Mouse (Mus musculus) erythroid progenitor cell, adult 5-6 weeks (primary cell): Measurements from ENCODE around the gene Ranbp17. TPM values are rescaled to one million over a fixed set of nuclear protein-coding genes. Genes with fewer than 3 reads are reported as not detected.

ENCODE experiments used
- ATAC-seq: replicated peaks from 2 replicates; pipeline ENCODE4 v1.8.0; 2016; ENCODE audit warnings: moderate number of reproducible peaks, mild to moderate bottlenecking, moderate TSS enrichment, inconsistent platforms; ENCODE audit not compliant: poor library complexity, low FRiP score, severe bottlenecking
- total RNA-seq, 2 experiments: library from RNA; stranded (forward) in 1 of 2; stranded (reverse) in 1 of 2; fragments of 150-400 nt in 1 of 2; fragments of 186-747, 209-891 nt in 1 of 2; gene quantifications; 2 replicates each; pipeline versions ENCODE4 v1.2.3 to v1.2.4; 2015 to 2017; ENCODE audit warnings: low replicate concordance in 2 of 2

The Ranbp17 gene
- total RNA-seq (2015; ENCODE audit: low replicate concordance) = 2.5 and 6.7 TPM in 2 replicates
- total RNA-seq (2017; ENCODE audit: low replicate concordance) = 5.1 and 5.8 TPM in 2 replicates

DNA sequence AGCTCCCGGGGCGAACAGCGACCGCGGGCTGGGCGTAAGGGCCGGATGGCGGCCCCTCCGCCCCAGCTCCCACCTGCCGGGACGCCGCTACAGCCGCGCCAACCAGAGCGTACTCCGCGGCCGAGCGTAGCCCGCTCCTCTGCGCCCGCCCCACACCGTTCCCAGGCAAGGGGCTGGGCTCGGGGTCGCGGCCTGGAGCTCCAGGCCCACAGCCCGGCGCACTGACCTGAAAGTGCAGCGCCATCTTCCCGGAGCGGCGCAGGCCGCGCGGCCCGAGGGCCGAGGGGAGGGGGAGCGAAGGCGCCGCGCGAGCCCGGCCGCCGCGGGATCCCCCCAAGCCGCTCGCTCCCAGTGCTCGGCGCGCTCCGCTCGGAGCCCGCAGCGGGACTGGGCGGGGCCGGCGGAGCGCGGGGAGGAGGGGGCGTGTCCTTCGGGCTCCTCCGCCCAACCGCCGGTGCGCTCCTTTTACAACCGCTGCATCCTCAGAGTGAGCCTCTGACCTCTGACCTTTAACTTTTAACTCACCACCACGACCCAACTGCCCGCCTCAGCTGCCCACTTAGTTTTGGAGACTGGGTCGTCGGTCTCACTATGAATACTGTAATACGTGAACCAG, at the start of gene Ranbp17:
TSS of gene Ranbp17 (minus strand) at position 371 of the 616 bp plus-strand sequence.
- ATAC-seq = peak; percentile 70

DNA sequence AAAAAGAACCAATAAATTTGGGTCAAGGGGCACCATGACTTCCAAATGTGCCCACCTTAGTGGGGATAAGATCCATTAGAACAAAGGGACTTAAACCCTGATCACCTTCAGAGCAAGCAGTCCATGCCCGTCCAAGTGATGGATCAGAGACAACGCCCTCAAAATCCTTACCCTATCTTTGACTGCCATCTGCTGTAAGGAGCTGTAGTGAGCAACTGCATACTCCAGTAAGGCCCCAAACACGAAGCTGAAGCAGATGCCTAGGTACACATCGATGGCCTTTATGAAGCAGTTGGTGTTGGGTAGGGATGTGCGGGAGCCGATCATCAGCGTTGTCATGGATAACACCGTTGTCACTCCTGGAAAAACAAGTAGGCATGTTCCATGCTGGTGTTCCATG, 40.6 kb upstream of the Ranbp17 start:
- no peak for ATAC-seq

DNA sequence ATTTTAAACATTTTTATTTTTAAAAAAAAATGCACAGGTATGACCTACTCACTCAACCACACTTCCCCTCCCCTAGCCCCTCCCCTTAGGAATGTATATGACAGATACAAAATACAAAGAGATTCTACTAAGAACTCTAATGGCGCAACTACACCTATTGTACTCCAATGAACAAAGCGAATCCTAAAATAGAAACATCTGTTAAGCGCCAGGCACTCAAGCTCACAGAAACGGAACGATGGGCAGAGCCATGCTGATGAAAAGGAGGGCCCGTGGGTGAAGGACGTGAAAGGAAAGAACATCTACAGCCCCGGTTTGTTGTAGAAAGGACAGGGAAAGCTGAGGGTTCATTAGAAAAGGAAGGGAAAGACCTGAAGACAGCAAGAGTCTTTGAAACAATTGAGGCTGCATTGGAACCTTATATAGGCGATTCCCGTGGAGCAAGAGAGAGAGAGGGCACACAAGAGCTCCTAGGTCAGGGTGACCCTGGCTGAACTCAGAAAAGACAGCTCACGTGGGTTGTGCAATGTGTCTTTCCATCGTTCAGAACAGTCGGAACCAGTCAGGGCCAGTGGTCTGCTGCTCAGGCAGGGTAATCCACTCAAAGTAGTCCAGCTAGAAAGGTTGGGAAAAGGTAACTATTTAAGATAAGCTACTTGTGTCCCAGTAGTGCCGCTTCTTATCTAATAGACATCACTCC, 37.5 kb upstream of the Ranbp17 start:
- no peak for ATAC-seq

DNA sequence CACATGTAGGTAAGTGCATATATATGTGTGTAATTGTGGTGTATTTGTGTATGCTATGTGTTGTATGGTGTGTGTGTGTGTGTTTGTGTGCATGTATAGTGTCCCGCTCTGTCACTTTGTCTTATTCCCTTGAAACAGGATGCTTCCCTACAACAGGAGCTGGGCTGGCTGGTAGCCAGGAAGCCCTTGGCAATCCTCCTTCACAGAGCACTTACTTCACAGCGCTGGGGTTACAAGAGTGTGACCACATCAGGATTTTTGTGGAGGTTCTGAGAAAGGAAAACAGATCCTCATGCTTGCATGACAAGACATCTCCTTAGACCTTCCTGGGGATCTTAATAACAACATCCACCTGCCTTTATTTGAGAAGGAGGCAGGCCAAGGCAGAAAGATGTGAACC, 33.8 kb upstream of the Ranbp17 start:
- no peak for ATAC-seq

DNA sequence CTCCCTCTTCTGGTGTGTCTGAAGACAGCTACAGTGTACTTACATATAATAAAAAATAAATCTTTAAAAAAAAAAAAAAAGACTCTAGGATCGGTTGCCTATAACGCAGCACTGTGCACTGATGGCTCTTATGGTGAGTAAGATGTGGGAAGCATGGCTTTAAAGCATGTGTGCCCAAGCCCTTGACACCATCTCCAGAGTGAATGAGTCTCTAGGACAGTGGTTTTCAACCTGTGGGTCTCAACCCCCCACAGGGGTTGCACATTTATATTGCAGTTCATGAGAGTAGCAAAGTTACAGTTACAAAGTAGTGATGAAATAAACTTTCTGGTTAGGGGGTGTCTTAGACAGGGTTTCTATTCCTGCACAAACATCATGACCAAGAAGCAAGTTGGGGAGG, 31.4 kb upstream of the Ranbp17 start:
- no peak for ATAC-seq

DNA sequence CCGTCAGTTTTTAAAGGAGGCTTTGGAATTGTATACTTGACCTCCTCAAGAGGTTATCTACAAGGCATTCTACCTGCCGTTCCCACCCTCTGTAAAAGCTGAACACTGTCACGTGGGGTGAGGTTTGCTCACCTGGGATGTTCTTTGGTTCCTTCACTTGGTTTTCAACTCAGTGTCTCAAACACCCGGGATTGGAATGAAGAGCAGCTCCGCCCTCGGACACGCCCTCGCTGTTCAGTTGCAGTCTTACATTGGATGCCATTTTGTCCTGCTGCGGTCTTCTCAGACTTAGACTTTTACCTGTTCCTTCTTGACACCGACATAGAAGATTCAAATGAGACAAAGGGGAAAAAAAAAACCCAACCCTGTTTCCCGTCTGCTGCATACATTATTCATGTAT, 30.6 kb upstream of the Ranbp17 start:
- ATAC-seq = no peak

DNA sequence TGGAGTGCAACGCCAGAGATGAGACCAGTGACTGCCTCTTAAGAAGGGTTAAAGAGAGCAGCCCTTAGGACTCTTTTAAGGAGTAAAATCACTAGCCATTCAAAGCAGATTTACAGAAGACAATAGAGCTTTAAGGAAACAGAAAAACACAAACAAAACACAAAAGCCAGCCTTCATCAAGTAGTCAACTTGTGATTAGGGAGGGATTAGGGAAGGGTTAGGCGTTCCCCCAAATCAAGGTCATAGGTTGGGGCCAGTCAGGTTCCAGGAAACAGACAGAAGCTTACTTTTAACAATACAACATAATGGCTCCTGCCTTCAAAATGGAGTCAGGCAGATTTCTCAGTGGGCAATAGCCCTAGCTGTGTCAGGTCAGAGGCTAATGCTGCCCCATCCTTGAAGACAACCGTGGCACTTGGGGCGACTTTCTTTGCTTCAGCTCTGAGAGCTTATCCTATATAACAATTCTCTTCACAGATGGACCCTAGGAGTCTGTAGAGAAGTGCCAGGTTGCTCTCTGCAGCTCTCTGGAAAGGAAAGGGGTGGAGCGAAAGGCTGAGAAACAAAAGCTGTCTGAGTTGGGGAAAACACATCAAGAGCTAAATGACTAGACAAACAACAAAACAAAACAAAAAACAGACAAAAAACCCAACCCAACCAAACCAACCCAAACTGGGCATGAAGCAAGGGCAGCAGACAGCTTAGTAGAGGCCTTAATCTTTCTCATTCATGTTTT, 24.0 kb upstream of the Ranbp17 start:
- ATAC-seq = no peak

DNA sequence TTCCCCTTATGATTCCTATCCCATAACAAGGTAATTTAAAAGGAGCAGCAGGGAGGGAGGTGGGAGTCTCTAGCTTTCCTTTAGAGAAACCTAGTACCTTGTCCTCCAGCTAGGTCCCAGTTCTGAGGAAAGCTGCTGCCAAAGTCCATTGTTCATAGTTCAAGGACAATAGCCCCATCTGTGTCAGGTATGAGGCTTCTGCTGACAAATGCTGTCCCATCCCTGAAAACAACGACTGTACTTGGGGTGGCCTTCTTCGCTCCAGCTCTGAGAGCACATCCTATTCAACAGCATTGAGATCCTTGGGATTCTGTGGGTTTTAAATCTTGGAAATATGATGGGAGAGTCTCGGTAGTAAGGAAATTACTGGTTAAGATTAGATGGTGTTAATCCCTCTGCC, 23.1 kb upstream of the Ranbp17 start:
- ATAC-seq = no peak

DNA sequence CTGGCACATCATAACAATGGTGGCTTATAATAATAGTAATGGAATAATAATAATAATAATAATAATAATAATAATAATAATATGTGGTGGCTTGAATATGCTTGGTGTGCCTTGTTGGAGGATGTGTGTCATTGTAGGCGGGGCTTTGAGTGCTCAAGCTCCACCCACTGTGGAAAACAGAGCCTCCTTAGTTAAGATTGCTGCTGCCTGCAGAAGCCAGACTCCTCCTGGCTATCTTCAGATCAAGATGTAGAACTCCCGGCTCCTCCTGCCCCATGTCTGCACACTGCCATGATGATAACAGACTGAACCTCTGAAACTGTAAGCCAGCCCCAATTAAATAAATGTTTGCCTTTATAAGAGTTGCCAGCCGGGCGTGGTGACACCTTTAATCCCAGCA, 21.0 kb upstream of the Ranbp17 start:
- ATAC-seq = no peak

DNA sequence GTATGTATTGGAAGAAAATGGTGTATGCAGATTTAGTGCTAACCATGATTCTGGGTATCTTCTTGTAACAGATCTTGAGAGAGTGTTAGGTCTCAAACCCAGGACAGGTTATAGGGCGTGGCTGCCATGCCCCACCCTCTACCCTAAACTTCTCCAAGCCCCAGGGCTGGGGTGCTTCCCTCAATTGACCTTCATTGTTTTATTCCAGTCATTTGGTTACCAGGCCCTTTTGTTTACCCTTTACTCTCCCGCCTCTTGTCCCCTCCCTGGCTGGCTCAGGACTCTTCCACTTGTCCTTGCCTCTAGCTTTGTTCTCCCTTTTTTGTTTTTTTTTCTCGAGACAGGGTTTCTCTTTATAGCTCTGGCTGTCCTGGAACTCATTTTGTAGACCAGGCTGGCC, 20.0 kb upstream of the Ranbp17 start:
- ATAC-seq = no peak

DNA sequence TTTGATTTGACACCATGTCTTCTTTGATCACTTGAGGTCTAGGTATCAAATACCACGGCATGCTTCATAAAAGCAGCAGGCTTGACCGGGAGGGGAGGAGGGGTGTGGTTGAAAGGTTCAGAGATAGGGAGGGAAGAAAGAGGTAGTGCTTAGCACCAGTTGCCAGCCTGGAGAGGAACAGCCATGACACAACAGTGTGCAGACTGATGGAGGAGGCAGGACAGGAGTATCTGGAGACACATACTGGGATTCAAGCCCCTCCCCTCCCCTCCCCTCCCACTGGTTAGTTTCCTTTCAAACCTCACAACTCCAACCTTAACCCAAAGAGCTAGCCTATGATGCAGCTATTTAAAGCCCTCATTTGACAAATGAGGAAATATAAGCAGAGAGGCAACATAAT, 16.0 kb upstream of the Ranbp17 start:
- ATAC-seq = no peak

DNA sequence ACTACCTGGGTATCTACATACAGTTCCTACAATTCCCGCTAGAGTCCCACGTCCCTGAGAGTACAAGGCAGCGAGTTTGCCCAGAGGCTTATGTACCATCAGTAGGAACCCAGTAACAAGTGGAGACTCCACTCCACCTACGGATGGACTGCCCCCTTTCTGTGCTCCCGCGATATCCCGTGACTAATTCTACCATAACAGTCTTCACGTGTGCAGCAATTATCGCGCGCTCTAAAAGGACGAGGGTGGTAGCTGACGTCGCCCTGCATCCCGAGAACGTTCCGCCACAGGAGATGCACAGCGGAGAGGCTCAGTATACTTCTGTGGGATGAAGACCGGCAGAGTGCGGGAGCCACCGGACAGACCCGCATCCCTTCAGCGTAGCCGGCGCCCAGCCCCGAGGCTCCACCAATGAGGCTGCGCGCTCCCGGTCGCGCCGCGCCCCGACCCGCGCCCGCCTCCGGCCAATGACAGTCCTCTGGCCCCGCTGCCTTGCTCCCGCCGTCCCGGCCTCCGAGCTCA, 631 bp downstream of the Ranbp17 start:
- peak; percentile 68 for ATAC-seq

DNA sequence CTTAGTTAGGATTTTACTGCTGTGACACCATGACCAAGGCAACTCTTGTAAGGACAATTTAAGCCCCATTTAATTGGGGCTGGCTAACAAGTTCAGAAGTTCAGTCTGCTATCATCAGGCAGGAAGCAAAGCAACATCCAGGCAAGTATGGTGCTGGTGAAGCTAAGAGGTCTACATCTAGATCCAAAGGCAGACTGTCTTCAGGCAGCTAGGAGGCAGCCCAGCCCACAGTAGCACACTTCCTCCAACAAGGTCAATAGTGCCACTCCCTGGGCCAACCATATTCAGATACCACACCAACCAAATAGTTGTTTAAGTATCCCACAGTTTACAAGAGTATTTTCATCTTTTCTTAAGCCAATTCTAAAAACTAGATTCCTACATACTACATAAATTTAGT, 4.1 kb downstream of the Ranbp17 start:
- no peak for ATAC-seq

DNA sequence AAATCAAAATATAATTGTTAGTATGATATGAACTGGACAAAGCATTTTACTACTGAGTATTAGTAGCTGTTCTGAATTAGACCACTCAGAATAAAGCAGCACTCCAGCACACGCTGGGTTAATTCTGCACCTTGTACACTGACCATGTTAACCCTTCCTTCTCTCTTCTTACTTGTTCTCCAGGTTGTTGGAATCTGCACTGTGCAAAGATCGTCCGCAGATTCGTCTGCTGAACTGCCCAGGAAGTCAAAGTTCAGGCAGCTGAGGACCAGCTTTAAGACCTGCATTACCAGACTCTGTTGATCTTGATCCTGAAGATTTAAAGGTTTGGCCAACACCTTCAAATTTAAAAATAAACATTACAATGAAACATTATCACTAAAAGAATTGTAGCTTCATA, 27.8 kb downstream of the Ranbp17 start:
- ATAC-seq = no peak

DNA sequence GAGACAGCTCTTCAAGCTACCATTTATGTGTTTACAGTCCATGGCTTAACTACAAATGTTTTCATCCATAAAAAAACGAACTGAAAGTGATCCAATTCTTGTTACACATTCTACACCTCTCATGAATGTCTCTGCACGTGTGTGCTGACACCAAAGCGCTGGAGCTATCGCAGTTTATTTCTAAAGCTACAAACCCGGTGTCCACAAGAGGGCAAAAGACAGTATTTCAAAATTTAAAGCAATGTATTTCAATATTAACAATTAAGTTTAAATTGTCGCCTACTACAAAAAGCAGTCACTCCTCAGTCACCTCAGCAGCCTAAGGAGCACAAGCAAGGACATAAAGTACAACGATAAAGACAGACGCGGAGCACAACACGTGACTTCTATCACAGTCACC, 33.1 kb downstream of the Ranbp17 start:
- ATAC-seq = no peak

DNA sequence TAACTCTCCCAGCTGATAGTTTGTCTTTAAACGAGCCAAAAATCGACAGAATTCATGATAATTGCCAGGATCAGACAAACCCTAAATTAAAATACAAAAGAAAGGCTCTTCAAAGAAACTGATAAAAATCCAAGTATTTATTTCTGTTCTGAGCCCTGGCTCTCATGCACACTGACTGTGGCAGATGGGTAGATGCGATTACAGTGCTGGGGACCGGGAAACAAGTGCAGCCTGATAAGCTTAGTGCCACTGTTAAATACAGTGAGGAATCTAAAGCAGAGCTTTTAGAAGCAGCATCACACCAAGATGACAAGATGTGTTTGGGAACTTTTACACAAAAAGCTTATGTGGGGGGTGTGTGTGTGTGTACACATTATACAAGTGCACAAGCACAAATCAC, 34.3 kb downstream of the Ranbp17 start:
- ATAC-seq = no peak

DNA sequence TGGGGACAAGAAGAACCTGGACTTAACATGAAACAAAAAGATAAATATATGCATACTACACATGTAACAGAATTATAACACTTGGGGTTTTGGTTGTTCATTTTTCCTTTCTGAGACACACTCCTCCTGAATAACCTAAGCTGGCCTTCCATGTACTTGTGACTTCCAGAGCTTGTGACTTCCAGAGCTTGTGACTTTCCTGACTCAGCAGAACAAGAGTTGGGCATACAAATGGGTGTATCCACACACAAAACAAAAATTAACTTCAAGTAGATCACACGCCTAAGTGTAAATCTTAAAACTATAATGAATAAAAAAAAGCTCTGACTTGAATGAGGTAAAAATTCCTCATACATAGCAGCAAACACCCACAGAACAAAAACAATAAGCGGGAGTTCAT, 36.9 kb downstream of the Ranbp17 start:
- ATAC-seq = no peak

DNA sequence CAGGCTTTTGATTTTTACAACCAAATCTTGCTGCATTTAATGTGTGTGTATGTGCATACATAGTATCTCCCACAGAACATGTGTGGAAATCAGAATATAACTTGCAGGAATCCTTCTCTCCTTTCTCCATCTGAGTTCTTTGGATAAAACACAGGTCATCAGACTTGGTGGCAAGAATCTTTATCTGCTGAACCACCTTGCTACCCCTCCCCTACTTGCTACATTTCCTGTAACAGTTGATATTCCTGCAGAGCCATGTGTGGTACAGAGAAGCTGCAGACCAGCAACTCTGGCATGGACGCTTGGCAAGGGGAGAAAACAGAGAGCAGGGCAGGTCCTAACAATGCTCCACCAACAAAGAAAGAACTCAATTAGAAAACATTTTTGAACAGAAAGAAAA, 52.4 kb downstream of the Ranbp17 start:
- no peak for ATAC-seq

DNA sequence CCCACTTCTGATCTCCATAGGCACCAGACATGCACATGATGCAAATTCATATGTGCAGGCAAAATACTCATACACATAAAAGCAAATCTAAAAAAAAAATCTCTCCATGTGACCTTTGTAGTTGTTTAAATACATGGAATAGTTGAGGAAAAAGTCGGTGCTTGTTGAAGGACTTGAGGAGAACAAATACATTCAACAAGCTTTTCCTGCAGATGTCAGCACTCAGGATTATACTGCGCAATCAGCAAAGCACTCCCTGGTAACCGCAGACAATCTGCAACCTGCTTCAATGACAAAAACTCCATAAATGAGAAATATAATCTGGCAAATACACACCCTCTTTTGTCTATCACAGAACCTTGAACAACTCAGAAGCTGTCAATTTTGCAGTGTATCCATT, 59.5 kb downstream of the Ranbp17 start:
- ATAC-seq = no peak

DNA sequence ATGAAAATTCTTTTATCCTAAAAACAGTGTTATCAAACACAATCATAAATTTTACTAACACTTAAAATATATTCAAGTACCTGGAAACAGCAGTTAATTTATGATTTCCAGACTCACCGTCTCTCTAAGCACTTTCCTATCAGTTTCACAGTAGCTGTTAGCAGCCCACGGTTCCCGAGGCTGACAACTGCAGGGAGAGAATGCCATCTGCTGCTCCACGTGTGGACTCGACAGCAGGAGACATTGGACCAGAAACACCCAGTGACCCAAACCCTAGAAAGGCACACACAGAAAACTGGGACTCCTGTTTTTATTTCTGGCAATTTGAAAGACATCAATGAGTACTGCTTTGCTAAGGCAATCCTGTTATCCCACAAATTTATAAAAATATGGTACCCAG, 79.7 kb downstream of the Ranbp17 start:
- ATAC-seq = no peak

DNA sequence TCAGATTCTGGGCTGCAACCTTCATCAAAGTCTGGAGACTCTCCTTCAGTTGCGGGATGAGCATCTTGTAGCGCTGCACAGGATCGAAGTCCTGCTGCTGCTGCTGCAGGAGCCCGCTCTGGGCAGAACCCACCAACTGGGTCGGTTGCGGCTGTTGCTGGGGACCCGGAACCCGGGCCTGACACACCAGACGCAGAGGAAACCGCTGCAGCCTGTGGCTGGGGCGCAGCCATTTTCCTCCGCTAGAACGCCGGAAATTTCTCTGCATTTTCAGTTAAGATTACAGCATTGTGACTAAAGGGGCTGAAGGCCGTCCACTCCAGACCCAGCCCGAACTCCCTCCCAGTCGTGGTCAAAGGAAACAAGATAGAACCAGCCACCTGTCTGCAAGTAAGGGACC, 85.3 kb downstream of the Ranbp17 start:
- ATAC-seq = peak; percentile 88
